20 mouse cellular contexts compared by ENCODE assay signal in genomic region chr16:6969986-6970385, GRCm38 (mm10).
DNase-seq lines count a peak whose midpoint lies in the region; ATAC-seq lines count a peak whose summit lies in the region.
"Had no signal": no experiment of that assay in that cellular context is flagged by ENCODE, and none has a peak within 500 bp of the region (broad histone marks: within the 10 kb centered on the region; RNA-seq: fewer than 3 reads in every experiment).

No protein-coding gene starts in this region.

- WGBS in forebrain, embryonic 14.5 days, result 76% methylated on average over 4 of the region's 4 CpGs
- WGBS in forebrain, embryonic 16.5 days, result 53% methylated on average over 4 of the region's 4 CpGs
- 56% methylated on average over 4 of the region's 4 CpGs for WGBS in hindbrain, embryonic 13.5 days
- 72% methylated on average over 4 of the region's 4 CpGs for WGBS in hindbrain, embryonic 10.5 days

- peaks cover 5% of the 10 kb centered on the region for H3K4me1 ChIP-seq in forebrain, embryonic 14.5 days (ENCODE audit: control insufficient read depth, insufficient read depth, low read length)
- peaks cover 8% of the 10 kb centered on the region for H3K4me1 ChIP-seq in forebrain, embryonic 16.5 days (replicated peaks; ENCODE audit: control insufficient read depth, insufficient read depth, low read length)
- H3K4me1 ChIP-seq in hindbrain, embryonic 13.5 days (replicated peaks), result peaks cover 25% of the 10 kb centered on the region
- H3K4me1 ChIP-seq in hindbrain, embryonic 10.5 days (replicated peaks), result peaks cover 9% of the 10 kb centered on the region
- H3K4me1 ChIP-seq: embryonic facial prominence, embryonic 12.5 days; embryonic facial prominence, embryonic 15.5 days; intestine, embryonic 15.5 days had no signal

- H3K9ac ChIP-seq in forebrain, embryonic 14.5 days (ENCODE audit: low read length), result no peak overlapping the region
- no peak overlapping the region for H3K9ac ChIP-seq in forebrain, embryonic 16.5 days (replicated peaks; ENCODE audit: low read depth, low read length)
- no peak overlapping the region for H3K9ac ChIP-seq in hindbrain, embryonic 13.5 days
- H3K9ac ChIP-seq: embryonic facial prominence, embryonic 12.5 days; embryonic facial prominence, embryonic 15.5 days; hindbrain, embryonic 15.5 days; intestine, embryonic 15.5 days had no signal

- no peak overlapping the region for H3K4me2 ChIP-seq in forebrain, embryonic 14.5 days (ENCODE audit: low read length)
- no peak overlapping the region for H3K4me2 ChIP-seq in forebrain, embryonic 16.5 days (ENCODE audit: low read length)
- no peak overlapping the region for H3K4me2 ChIP-seq in hindbrain, embryonic 13.5 days
- H3K4me2 ChIP-seq: embryonic facial prominence, embryonic 12.5 days; embryonic facial prominence, embryonic 15.5 days; heart, embryonic 11.5 days; hindbrain, embryonic 15.5 days; intestine, embryonic 15.5 days had no signal

- H3K27me3 ChIP-seq in forebrain, embryonic 14.5 days (replicated peaks; ENCODE audit: control insufficient read depth, insufficient read depth, low read length), result peaks cover 48% of the 10 kb centered on the region
- peaks cover 10% of the 10 kb centered on the region for H3K27me3 ChIP-seq in forebrain, embryonic 16.5 days (replicated peaks; ENCODE audit: control insufficient read depth, insufficient read depth, low read length)
- H3K27me3 ChIP-seq in hindbrain, embryonic 13.5 days, result peaks cover 28% of the 10 kb centered on the region
- no peaks in the 10 kb centered on the region; the same call in 1 of the 2 replicates for H3K27me3 ChIP-seq in hindbrain, embryonic 10.5 days (ENCODE audit: insufficient read depth, poor library complexity, severe bottlenecking)
- H3K27me3 ChIP-seq: embryonic facial prominence, embryonic 12.5 days; embryonic facial prominence, embryonic 15.5 days; hindbrain, embryonic 15.5 days; intestine, embryonic 15.5 days had no signal

- DNase-seq in forebrain, embryonic 14.5 days (ENCODE audit: low spot score), result no peak
- DNase-seq in hindbrain, embryonic 10.5 days (ENCODE audit: low spot score), result no peak
- DNase-seq in layer of hippocampus, adult 9-11 months, result peak; percentile 38
- DNase-seq in layer of hippocampus, postnatal 36 days, result no peak
- DNase-seq: adrenal gland, adult 8-10 months; adrenal gland, postnatal 25 days; cerebellum, adult 11 months; cerebellum, adult 2 months; cerebellum, adult 9-11 months; gastrocnemius, postnatal 25 days; heart, adult 18-20 months; kidney, adult 11 months had no signal

- H3K36me3 ChIP-seq in forebrain, embryonic 14.5 days (ENCODE audit: control insufficient read depth, insufficient read depth, low read length), result no peaks in the 10 kb centered on the region
- no peaks in the 10 kb centered on the region for H3K36me3 ChIP-seq in forebrain, embryonic 16.5 days (ENCODE audit: control insufficient read depth, insufficient read depth)
- H3K36me3 ChIP-seq in hindbrain, embryonic 13.5 days, result no peaks in the 10 kb centered on the region
- no peaks in the 10 kb centered on the region for H3K36me3 ChIP-seq in hindbrain, embryonic 10.5 days
- H3K36me3 ChIP-seq: embryonic facial prominence, embryonic 12.5 days; embryonic facial prominence, embryonic 15.5 days; hindbrain, embryonic 15.5 days; intestine, embryonic 15.5 days had no signal

- H3K27ac ChIP-seq in forebrain, embryonic 14.5 days (ENCODE audit: low read depth, low read length), result no peak overlapping the region
- no peak overlapping the region for H3K27ac ChIP-seq in forebrain, embryonic 16.5 days (ENCODE audit: low read length)
- H3K27ac ChIP-seq in hindbrain, embryonic 13.5 days, result peak overlapping the region; percentile 31; the same call in 1 of the 2 replicates
- no peak overlapping the region for H3K27ac ChIP-seq in hindbrain, embryonic 10.5 days
- H3K27ac ChIP-seq: embryonic facial prominence, embryonic 12.5 days; embryonic facial prominence, embryonic 15.5 days; hindbrain, embryonic 15.5 days; intestine, embryonic 15.5 days had no signal

- H3K4me3 ChIP-seq in forebrain, embryonic 14.5 days (ENCODE audit: low read depth, low read length), result no peak overlapping the region
- H3K4me3 ChIP-seq in forebrain, embryonic 16.5 days (replicated peaks; ENCODE audit: low read length), result no peak overlapping the region
- no peak overlapping the region for H3K4me3 ChIP-seq in hindbrain, embryonic 13.5 days
- H3K4me3 ChIP-seq in hindbrain, embryonic 10.5 days, result no peak overlapping the region
- H3K4me3 ChIP-seq: embryonic facial prominence, embryonic 12.5 days; embryonic facial prominence, embryonic 15.5 days; hindbrain, embryonic 15.5 days; intestine, embryonic 15.5 days had no signal

- H3K9me3 ChIP-seq in forebrain, embryonic 14.5 days (replicated peaks; ENCODE audit: control insufficient read depth, low read length), result no peaks in the 10 kb centered on the region
- H3K9me3 ChIP-seq in forebrain, embryonic 16.5 days (ENCODE audit: control insufficient read depth, low read length), result no peaks in the 10 kb centered on the region
- H3K9me3 ChIP-seq in hindbrain, embryonic 13.5 days, result no peaks in the 10 kb centered on the region
- H3K9me3 ChIP-seq in hindbrain, embryonic 10.5 days, result no peaks in the 10 kb centered on the region
- H3K9me3 ChIP-seq: embryonic facial prominence, embryonic 12.5 days; embryonic facial prominence, embryonic 15.5 days; hindbrain, embryonic 15.5 days; intestine, embryonic 15.5 days had no signal

- ATAC-seq in forebrain, embryonic 14.5 days, result 0 out of 2 replicates have a peak, but pooled peaks have one; percentile 44
- no peak for ATAC-seq in forebrain, embryonic 16.5 days
- ATAC-seq in hindbrain, embryonic 13.5 days (ENCODE audit: low FRiP score), result no peak
- ATAC-seq: activated CD4-positive, CD25-positive, alpha-beta regulatory T cell, adult 4 months; intestine, embryonic 15.5 days had no signal
